Mouse (Mus musculus) spleen, postnatal 14 days (tissue): ENCODE measurements at regions not wholly inside any gene's neighbourhood (a gene's known extent, or its start where the extent isn't known, plus 50 kb on each side); places are given as distances from the start of the nearest gene placed in this dataset.

Experiments used
- DNase-seq, 2 experiments: peaks; one replicate each; pipeline ENCODE4 v3.0.0; 2021 to 2022; ENCODE audit warnings: low spot score in 2 of 2

GRCm38 (mm10) chr2:117912722-117913121, 199.0 kb upstream of the Thbs1 start:
- DNase-seq = no peak

GRCm38 (mm10) chr2:117913846-117914245, 197.8 kb upstream of the Thbs1 start:
- DNase-seq = no peak

- no peak for DNase-seq
Measured at GRCm38 (mm10) chr2:117915821-117916220, 195.9 kb upstream of the Thbs1 start.

- DNase-seq = no peak
Measured at GRCm38 (mm10) chr2:117917181-117917580, 194.5 kb upstream of the Thbs1 start.

- no peak for DNase-seq
Measured at GRCm38 (mm10) chr2:117924877-117925276, 186.8 kb upstream of the Thbs1 start.

GRCm38 (mm10) chr2:117925412-117925811, 186.3 kb upstream of the Thbs1 start:
- DNase-seq = no peak

GRCm38 (mm10) chr2:117928062-117928461, 183.6 kb upstream of the Thbs1 start:
- DNase-seq = no peak

GRCm38 (mm10) chr2:117929586-117929985, 182.1 kb upstream of the Thbs1 start:
- no peak for DNase-seq

- DNase-seq = no peak
Measured at GRCm38 (mm10) chr2:117930895-117931537, 180.7 kb upstream of the Thbs1 start.

GRCm38 (mm10) chr2:117936590-117936989, 175.1 kb upstream of the Thbs1 start:
- DNase-seq = no peak

- no peak for DNase-seq
Measured at GRCm38 (mm10) chr2:117938283-117939049, 173.2 kb upstream of the Thbs1 start.

- DNase-seq = no peak
Measured at GRCm38 (mm10) chr2:117941517-117942096, 170.1 kb upstream of the Thbs1 start.

- no peak for DNase-seq
Measured at GRCm38 (mm10) chr2:117943666-117944065, 168.0 kb upstream of the Thbs1 start.

- no peak for DNase-seq
Measured at GRCm38 (mm10) chr2:117944325-117944724, 167.4 kb upstream of the Thbs1 start.

- no peak for DNase-seq
Measured at GRCm38 (mm10) chr2:117944942-117945341, 166.7 kb upstream of the Thbs1 start.

- DNase-seq = no peak
Measured at GRCm38 (mm10) chr2:117950431-117951336, 161.0 kb upstream of the Thbs1 start.

- DNase-seq = no peak
Measured at GRCm38 (mm10) chr2:117951337-117951718, 160.3 kb upstream of the Thbs1 start.

- no peak for DNase-seq
Measured at GRCm38 (mm10) chr2:117958737-117959136, 152.9 kb upstream of the Thbs1 start.

GRCm38 (mm10) chr2:117959440-117959839, 152.2 kb upstream of the Thbs1 start:
- DNase-seq = no peak

- DNase-seq = no peak
Measured at GRCm38 (mm10) chr2:117962531-117962930, 149.1 kb upstream of the Thbs1 start.

GRCm38 (mm10) chr2:117963526-117963925, 148.2 kb upstream of the Thbs1 start:
- no peak for DNase-seq

- no peak for DNase-seq
Measured at GRCm38 (mm10) chr2:117965758-117966157, 145.9 kb upstream of the Thbs1 start.
